ENCODE assay signal across 9 mouse cellular contexts in the genomic region with DNA sequence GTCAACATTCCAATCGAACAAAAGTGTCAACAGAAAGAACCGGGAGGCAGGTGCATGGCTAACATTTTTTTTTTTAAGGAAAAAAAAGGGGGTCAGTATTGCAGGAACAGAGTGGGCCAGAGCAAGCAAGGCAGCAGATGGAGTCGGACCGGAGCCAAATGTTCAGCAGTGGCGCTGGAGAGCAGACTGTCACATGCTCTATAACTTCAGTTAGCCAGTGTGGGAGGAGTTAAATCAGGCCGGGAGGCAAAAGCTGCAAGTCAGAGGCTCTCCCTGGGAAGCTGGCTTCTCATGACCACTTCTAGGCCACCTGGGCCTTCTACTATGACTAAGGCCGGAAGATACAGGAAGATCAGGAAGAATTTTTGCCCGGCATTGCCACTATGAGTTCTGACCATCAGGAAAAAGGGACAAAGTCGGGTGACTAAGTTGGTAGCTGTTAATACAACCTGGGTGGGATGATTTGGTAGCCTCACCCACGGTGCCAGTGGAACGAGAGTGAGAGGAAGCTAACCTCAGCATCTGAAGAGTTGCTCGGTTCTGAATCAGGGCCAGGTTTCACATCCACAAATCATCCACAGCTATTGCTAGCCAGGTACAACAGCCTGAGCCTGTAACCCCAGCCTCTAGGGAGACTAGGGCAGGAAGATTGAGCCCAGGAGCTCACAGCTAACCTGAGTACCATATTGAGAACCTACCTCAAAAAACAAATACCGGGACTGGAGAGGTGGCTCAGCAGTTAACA. TPM values are rescaled to one million over a fixed set of nuclear protein-coding genes. Genes with fewer than 3 reads are reported as not detected.
DNase-seq lines count a peak whose midpoint lies in the region; ATAC-seq lines count a peak whose summit lies in the region.
"Had no signal": no experiment of that assay in that cellular context is flagged by ENCODE, and none has a peak within 500 bp of the region (broad histone marks: within the 10 kb centered on the region; RNA-seq: fewer than 3 reads in every experiment).

No protein-coding gene starts in this region.

- H3K9me3 ChIP-seq in forebrain, embryonic 15.5 days, result no peaks in the 10 kb centered on the region
- no peaks in the 10 kb centered on the region for H3K9me3 ChIP-seq in forebrain, embryonic 11.5 days (ENCODE audit: control insufficient read depth, low read length)
- H3K9me3 ChIP-seq in liver, embryonic 11.5 days (ENCODE audit: control insufficient read depth, low read length), result no peaks in the 10 kb centered on the region
- no peaks in the 10 kb centered on the region for H3K9me3 ChIP-seq in hindbrain, embryonic 11.5 days (ENCODE audit: control insufficient read depth, low read length)

- no peaks in the 10 kb centered on the region for H3K4me1 ChIP-seq in forebrain, embryonic 15.5 days
- no peaks in the 10 kb centered on the region for H3K4me1 ChIP-seq in forebrain, embryonic 11.5 days (replicated peaks; ENCODE audit: control insufficient read depth, insufficient read depth, low read length)
- H3K4me1 ChIP-seq in liver, embryonic 11.5 days (replicated peaks; ENCODE audit: control insufficient read depth, insufficient read depth, low read length), result no peaks in the 10 kb centered on the region
- H3K4me1 ChIP-seq in hindbrain, embryonic 11.5 days (replicated peaks; ENCODE audit: control insufficient read depth, insufficient read depth, low read length), result no peaks in the 10 kb centered on the region

- H3K4me3 ChIP-seq in forebrain, embryonic 15.5 days, result no peak overlapping the region
- no peak overlapping the region for H3K4me3 ChIP-seq in forebrain, embryonic 11.5 days (ENCODE audit: low read depth, low read length)
- H3K4me3 ChIP-seq in liver, embryonic 11.5 days (ENCODE audit: low read depth, low read length), result no peak overlapping the region
- H3K4me3 ChIP-seq in hindbrain, embryonic 11.5 days (ENCODE audit: low read depth, low read length), result no peak overlapping the region

- H3K4me2 ChIP-seq in forebrain, embryonic 15.5 days (replicated peaks), result no peak overlapping the region
- H3K4me2 ChIP-seq in forebrain, embryonic 11.5 days (ENCODE audit: low read depth, low read length, severe bottlenecking), result no peak overlapping the region
- H3K4me2 ChIP-seq in liver, embryonic 11.5 days, result no peak overlapping the region
- H3K4me2 ChIP-seq in hindbrain, embryonic 11.5 days (replicated peaks; ENCODE audit: low read depth, low read length), result no peak overlapping the region

- no peak for DNase-seq in forebrain, embryonic 11.5 days (ENCODE audit: low spot score)
- DNase-seq in A20 (ENCODE audit: low read depth, low spot score), result peak; percentile 63
- peak; percentile 91 to 92 for DNase-seq in cerebellum, postnatal 36 days
- DNase-seq in kidney, postnatal 25 days, result peak; percentile 61 to 76
- peak; percentile 68 to 77 for DNase-seq in right cerebral cortex, postnatal 36 days (ENCODE audit: low spot score in 2 of 2)
- DNase-seq in liver, embryonic 11.5 days (ENCODE audit: low spot score), result no peak
- no peak for DNase-seq in hindbrain, embryonic 11.5 days (ENCODE audit: low spot score)

- H3K9ac ChIP-seq in forebrain, embryonic 15.5 days (replicated peaks), result no peak overlapping the region
- H3K9ac ChIP-seq in forebrain, embryonic 11.5 days (ENCODE audit: low read length), result no peak overlapping the region
- H3K9ac ChIP-seq in liver, embryonic 11.5 days (ENCODE audit: low read depth, low read length), result no peak overlapping the region
- no peak overlapping the region for H3K9ac ChIP-seq in hindbrain, embryonic 11.5 days (ENCODE audit: low read depth, low read length)

- H3K27me3 ChIP-seq in forebrain, embryonic 15.5 days, result no peaks in the 10 kb centered on the region
- H3K27me3 ChIP-seq in forebrain, embryonic 11.5 days (ENCODE audit: control insufficient read depth, insufficient read depth, low read length), result no peaks in the 10 kb centered on the region
- no peaks in the 10 kb centered on the region for H3K27me3 ChIP-seq in liver, embryonic 11.5 days (replicated peaks; ENCODE audit: control insufficient read depth, insufficient read depth, low read length)
- no peaks in the 10 kb centered on the region for H3K27me3 ChIP-seq in hindbrain, embryonic 11.5 days (ENCODE audit: control insufficient read depth, insufficient read depth, low read length)

- H3K36me3 ChIP-seq in forebrain, embryonic 15.5 days, result no peaks in the 10 kb centered on the region
- H3K36me3 ChIP-seq in forebrain, embryonic 11.5 days (ENCODE audit: control insufficient read depth, insufficient read depth, low read length), result no peaks in the 10 kb centered on the region
- H3K36me3 ChIP-seq in liver, embryonic 11.5 days (ENCODE audit: control insufficient read depth, insufficient read depth, low read length), result no peaks in the 10 kb centered on the region; the same call in 1 of the 2 replicates
- no peaks in the 10 kb centered on the region for H3K36me3 ChIP-seq in hindbrain, embryonic 11.5 days (ENCODE audit: control insufficient read depth, insufficient read depth, low read length)

- 78% methylated on average over 13 of the region's 13 CpGs for WGBS in forebrain, embryonic 15.5 days
- 85% methylated on average over 13 of the region's 13 CpGs for WGBS in forebrain, embryonic 11.5 days
- WGBS in liver, embryonic 11.5 days, result 75% methylated on average over 13 of the region's 13 CpGs
- 83% methylated on average over 13 of the region's 13 CpGs for WGBS in hindbrain, embryonic 11.5 days

- peak; percentile 66; the same call in 1 of the 2 replicates for ATAC-seq in forebrain, embryonic 15.5 days (replicated peaks)
- no peak for ATAC-seq in forebrain, embryonic 11.5 days (replicated peaks; ENCODE audit: low FRiP score)
- ATAC-seq in liver, embryonic 11.5 days (replicated peaks; ENCODE audit: low FRiP score), result no peak
- no peak for ATAC-seq in hindbrain, embryonic 11.5 days (ENCODE audit: low FRiP score)

- H3K27ac ChIP-seq in forebrain, embryonic 15.5 days (replicated peaks), result no peak overlapping the region
- H3K27ac ChIP-seq in forebrain, embryonic 11.5 days (ENCODE audit: low read depth, low read length), result no peak overlapping the region
- no peak overlapping the region for H3K27ac ChIP-seq in liver, embryonic 11.5 days (ENCODE audit: low read depth, low read length)
- no peak overlapping the region for H3K27ac ChIP-seq in hindbrain, embryonic 11.5 days (ENCODE audit: low read depth, low read length)

RNA-seq across cellular contexts. Expression of a gene that starts 21.9 kb away (rescaled TPM):
- not detected in 2 replicates for polyA plus RNA-seq in forebrain, embryonic 15.5 days (2015; fragmentation: Nextera tagmentation; extraction: Ambion mirVana)
- polyA plus RNA-seq in forebrain, embryonic 11.5 days (2014; fragmentation: Nextera tagmentation; extraction: Ambion mirVana), result not detected in 2 replicates
- not detected in 2 replicates for polyA plus RNA-seq in liver, embryonic 11.5 days (2014; fragmentation: Nextera tagmentation; extraction: Ambion mirVana)
- polyA plus RNA-seq in hindbrain, embryonic 11.5 days (2014; fragmentation: Nextera tagmentation; extraction: Ambion mirVana), result not detected in 2 replicates
- polyA plus RNA-seq: embryonic facial prominence, embryonic 11.5 days had no signal

RNA-seq across cellular contexts. Expression of a gene that starts 22.5 kb away (rescaled TPM):
- 22.1 and 22.8 TPM in 2 replicates for polyA plus RNA-seq in forebrain, embryonic 15.5 days (2015; fragmentation: Nextera tagmentation; extraction: Ambion mirVana)
- polyA plus RNA-seq in forebrain, embryonic 11.5 days (2014; fragmentation: Nextera tagmentation; extraction: Ambion mirVana), result 20.8 and 22.3 TPM in 2 replicates
- 22.3 and 24.2 TPM in 2 replicates for polyA plus RNA-seq in liver, embryonic 11.5 days (2014; fragmentation: Nextera tagmentation; extraction: Ambion mirVana)
- polyA plus RNA-seq in hindbrain, embryonic 11.5 days (2014; fragmentation: Nextera tagmentation; extraction: Ambion mirVana), result 21.8 and 24.7 TPM in 2 replicates

Comparison
In these comparisons a context has a peak if more than half of its experiments do, and no peak if none do; other contexts are left out.
1. DNase-seq: peak in A20 (single experiment), cerebellum, postnatal 36 days (2 of 2), kidney, postnatal 25 days (2 of 2) and right cerebral cortex, postnatal 36 days (2 of 2); none in forebrain, embryonic 11.5 days (single experiment), liver, embryonic 11.5 days (single experiment) and hindbrain, embryonic 11.5 days (single experiment).